Mouse (Mus musculus) WW6 (cell line): ENCODE measurements at regions not wholly inside any gene's neighbourhood (a gene's known extent, or its start where the extent isn't known, plus 50 kb on each side); places are given as distances from the start of the nearest gene placed in this dataset.
A peak's percentile ranks its signal among the peaks of the same experiment; 100 is the strongest.

Source experiments
- DNase-seq: peaks from one replicate; pipeline ENCODE4 v3.0.0-alpha.2; 2013; ENCODE audit warnings: low read depth, low spot score

DNA sequence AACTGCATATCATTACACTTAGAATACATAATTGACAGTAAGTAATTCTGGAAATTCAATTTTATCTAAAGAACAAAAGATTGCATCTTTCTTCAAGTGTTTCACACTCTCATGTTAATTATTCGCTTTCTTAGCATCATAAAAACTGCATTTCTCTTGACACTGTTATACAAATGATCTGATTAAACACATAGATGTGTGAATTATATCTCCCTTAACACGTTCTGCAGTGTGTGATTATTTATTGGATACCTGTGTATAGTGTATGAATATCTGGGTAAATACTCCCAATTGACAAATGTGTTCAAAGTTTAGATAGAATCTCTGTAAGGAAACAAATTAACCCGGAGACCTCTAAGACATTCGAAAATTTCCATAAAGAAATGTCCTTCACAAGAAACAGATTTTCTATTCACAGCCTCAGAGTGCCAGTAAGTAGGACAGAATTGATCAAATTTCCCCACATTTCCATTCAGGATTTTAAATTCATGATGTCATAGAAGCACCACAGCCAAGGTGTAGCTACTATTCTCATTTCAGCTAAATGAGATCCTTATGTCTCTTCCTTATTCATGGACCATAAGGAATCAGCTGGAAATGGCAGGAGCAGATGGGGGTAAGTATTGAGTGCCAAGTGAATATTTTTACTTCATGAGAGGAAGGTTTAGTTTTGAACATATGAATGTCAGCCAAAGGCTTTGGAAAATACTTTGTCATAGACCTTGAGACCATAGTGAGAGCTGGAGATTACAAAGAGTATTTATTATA lies 2231.6 kb downstream of the Pcdh9 start:
- DNase-seq = no peak

DNA sequence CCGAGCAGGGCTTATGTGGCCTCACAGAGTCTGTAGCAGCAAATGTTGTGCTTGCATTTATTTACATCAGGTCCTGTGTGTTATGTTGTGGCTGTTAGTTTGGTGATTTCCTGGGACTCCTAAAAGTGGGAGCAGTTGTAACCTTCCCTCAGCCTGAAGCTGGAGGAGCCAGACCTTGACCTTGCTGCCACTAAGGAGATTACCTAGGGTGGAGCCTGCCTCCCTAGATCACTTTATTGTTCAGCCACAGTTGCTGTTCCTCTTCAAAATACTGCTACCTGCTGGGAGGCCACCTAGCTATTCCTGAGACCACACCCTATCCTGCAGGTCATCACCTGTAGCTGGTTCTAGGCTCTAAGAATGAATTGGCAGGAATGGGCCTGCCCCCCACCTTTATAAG lies 2234.5 kb downstream of the Pcdh9 start:
- peak; percentile 45 for DNase-seq

DNA sequence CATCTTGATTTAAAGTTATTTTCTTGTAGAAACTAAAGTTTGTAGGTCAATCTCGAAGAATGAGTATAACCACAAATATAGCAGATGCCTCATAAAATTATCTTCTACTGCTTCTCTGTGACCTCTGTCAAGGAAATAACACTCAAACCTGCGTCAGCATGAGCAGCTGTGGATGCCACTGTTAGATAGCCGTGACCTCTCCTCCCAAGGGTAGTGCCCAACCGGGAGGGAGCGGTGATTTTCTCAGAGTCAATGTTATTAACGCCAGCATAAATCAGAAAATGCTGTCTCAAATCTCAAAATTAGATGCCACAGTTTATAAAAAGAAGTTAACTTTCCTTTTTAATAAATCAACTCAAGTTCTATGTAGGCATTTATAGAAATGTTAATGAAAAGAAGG lies 2259.5 kb downstream of the Pcdh9 start:
- no peak for DNase-seq

DNA sequence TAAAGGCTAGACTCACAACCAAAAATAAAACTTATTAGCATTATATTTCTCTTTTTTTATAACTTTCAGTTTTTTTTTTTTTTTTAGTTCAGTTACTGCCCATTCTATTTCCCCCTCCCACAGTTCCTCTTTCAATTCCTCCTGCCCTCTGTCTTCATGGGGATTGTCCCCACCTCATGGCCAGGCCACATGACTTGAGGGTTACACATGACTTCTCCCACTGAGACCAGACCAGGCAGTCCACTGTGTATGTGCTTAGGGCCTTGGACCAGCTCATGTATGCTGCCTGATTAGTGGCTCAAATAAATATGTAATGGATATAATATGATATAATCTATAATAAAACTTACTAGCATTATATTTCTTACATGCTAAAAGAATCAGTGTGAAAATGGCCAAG lies 2276.1 kb downstream of the Pcdh9 start:
- DNase-seq = no peak

DNA sequence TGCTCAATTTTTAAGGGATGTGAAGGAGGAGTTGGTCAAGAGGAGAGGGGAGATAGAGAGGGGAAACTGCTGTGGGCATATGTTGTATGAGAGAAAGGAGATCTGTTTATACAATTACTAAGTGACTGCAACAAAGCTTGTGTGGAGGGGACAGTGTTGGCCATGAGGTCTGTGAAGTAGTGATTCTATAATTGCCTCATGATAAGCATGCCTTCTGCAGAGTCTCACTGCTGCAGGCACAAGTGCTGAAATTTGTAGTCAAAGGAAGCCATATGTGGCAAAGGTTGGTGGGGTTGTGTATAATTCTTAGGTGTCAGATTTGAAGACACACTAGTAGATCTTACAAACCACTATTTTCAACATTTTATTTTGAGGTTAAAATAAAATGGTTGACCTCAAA lies 2285.9 kb downstream of the Pcdh9 start:
- no peak for DNase-seq

DNA sequence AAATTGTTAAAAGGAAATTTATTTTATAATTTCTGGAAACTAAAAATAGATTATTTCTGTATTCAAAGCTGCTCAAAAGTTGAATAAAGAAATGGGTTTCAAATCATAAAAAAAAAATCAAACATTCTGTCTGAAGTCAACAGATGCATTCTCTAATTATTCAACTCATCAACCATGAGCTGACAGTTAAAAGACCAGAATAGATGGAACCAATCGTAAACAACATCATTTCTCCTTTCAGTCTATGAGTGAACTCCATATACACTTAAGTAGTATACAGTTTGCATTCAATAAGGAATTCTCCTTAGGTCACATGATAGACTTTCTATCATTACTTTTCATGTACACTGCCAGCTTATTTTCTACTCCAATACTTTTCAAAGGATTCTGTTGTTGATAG lies 2308.0 kb downstream of the Pcdh9 start:
- DNase-seq = no peak

DNA sequence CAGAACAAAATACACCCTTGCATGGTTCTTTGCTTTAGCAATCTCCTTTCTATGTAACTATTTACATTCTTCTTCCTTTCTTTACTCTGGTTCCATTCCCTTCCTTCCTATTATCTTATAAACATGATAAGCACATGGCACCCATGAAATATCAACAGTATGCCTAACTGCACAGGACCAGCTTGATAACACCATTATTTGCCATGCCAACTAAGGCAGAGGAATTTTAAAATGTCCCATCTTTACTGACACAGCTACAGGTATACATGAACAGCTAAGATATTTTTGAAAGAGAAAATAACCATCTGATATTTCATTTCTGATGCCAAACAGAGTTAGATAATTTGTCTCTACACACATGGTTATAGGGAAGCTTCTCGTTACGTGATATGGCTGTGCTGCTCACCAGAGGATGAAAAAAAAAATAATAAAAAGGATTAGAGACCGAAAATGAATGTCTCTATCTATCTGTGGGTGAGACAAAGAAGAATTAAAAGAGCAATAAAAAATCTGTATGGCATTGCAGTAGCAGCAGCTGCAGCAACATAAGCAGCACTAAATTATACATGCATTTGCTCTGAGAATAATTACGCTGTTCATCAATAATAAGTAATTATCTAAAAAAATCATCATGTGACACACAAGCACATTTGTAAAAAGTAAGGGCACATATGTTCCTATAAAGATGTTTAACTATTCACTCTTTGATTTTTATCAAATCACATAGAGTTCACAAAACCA lies 2308.6 kb downstream of the Pcdh9 start:
- DNase-seq = no peak

DNA sequence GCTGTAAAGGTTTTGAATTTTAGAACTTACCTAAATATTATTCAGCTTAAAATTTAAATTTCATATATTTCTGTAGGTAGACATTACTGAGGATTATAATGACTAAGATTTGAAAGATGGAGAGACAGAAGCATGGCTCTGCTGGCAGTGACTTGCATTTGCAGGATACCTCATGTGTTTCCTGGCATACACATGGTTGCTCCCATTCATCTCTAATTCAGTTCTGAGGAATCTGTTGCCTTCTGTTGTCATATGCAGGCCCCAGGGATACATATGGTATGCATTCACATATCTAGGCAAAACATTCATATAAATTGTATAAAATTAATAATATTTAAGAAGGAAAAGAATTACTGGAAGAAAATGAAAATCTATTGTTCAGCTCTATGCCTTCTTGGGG lies 2321.4 kb downstream of the Pcdh9 start:
- no peak for DNase-seq

DNA sequence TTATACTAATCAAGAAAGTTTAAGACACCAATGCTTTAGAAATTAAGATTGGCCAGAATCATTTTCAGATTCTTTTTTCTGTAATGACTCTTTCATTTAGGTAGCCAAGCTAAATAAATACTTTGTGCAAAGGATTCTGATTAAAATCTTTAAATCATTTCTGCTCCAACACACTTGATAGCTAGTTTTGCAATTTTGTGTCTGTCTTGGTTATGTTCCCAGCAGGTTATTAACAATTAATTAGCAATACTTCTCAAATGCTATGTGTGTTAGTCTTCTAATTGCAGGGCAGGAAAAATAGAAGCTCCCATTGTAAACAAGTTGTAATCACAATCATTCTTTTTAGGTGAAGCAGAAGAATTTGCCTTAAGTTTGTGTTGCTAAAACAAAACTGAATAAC lies 2351.3 kb downstream of the Pcdh9 start:
- no peak for DNase-seq

DNA sequence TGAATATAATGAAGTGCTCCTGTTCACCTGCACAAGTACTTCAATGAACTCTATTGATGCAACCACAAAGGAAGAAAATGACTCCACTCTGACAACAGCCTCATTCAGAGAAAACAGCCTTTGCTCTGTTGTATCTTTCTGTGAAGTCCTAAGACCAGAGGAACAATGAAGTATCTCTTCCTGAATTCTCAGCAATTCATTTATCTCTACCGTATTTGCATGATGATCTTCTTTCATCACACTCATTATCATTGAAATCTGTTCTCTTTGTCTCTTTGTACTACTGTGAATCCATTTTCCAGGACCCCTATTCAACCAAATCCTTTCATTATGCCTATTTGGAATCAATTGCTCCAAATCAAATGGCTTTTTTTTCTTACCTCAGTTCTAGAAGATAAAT lies 2355.5 kb downstream of the Pcdh9 start:
- peak; percentile 16 for DNase-seq

DNA sequence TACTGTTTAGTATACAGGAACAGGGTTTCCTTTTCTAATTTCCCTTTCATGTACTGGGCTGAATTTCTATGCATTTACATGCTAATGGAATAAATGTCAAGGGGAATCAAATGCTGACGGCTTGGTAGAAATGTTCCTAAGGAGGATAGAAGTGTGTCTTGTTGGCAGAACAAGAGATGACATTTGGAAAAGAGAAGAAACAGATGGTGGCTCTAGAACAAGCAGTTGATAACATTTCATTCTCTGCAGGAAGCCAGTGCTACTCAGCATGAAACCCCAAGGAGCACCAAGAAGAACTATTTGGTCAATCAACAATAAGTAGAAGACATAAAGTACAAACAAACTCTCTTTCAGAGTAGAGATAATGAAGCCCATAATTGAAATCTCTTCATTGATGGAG lies 2392.0 kb downstream of the Pcdh9 start:
- no peak for DNase-seq

DNA sequence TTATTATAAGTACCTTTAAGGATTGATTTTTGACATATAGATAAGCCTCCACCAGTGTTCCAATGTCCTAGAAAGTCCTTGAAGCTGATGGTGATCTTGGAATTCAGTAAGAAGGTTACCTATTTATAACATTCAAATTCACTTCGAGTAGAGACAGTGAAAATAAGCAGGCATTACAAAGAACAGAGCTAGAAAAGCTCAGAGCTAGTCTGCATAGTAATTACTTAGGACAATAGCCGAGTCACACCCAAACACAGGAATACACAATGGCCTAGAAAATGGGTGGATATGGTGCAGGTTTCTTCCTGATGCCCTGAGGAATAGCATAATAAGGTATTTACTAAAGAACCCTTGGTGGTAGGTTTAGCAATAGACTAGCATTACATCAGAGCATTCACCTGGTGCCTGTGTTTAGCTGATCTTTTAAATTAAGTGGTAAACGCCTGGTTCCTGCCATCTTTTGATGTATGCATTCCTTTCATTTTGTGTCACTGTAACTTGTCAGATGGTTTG lies 2412.1 kb downstream of the Pcdh9 start:
- DNase-seq = no peak

DNA sequence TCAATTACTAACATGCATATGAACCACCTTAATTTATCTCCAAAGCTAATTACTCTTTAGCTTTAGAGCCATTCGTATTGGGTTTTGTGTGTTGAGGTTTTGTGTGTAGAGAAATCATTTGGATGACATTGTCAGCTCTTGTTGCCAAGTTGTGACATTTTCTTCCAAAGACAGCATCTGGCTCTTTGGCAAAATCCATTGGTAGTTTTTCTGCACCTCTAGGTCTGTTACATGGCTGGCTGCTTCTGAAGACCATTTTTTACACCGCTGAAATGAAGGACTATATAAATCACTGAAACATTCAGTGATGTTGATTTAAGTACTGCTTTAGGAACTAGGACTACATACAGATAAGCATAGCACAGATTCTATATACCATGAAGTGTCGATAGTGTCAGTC lies 2426.6 kb downstream of the Pcdh9 start:
- no peak for DNase-seq

DNA sequence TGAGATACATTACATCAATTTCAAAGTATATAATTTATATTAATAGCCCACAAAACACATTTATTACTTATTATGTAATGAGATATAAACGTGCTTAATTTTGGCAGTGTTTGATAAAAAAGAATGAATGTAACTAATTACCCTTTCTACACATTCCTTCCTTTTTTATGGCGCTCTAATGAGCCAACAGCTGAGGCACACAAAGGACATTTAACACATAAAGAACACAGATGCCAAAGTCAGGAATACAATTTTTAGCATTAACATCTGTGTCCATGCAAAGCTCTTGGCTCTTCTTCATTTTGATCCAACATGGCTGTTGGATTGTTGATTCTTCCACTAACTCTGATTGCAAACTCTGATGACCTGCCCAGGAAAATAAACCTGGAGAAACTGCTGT lies 2427.8 kb downstream of the Pcdh9 start:
- DNase-seq = no peak

DNA sequence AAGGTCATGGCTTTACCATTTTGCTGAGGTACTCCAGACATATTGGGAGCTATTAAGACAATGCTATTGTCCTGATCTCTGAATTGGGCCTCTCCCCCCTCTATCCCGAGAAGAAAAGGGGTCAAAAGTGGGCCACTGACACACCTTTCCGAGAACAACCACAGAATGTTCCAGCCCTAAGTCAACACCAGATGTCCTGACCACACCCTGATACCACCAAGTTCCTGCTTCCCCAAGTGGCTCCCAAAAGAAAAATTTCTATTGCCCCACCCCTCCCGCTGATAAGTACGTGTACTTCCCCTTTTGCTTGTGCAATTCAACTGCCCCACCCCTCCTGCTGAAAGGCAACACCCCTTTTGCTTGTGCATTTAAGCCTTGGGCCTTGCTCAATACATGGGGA lies 2431.7 kb downstream of the Pcdh9 start:
- no peak for DNase-seq
